Mouse (Mus musculus) brown adipose tissue, adult 24 weeks (tissue): Measurements from ENCODE around the gene Rnf5. TPM values are rescaled to one million over a fixed set of nuclear protein-coding genes. Genes with fewer than 3 reads are reported as not detected.

Experiments used
- H3K27ac ChIP-seq: fragments of 200-500 bp; replicated peaks from 2 replicates; pipeline ENCODE4 v1.5.1; 2012; ENCODE audit warnings: low read depth, mild to moderate bottlenecking, low read length
- H3K4me1 ChIP-seq: fragments of 200-500 bp; 2 replicates; pipeline ENCODE4 v1.6.1; 2012; ENCODE audit warnings: low read length, mixed read lengths; ENCODE audit not compliant: control insufficient read depth, insufficient read depth, insufficient read length
- H3K4me3 ChIP-seq: fragments of 200-500 bp; 2 replicates; pipeline ENCODE4 v1.5.1; 2012; ENCODE audit warnings: low read depth, mild to moderate bottlenecking, low read length, moderate library complexity; ENCODE audit not compliant: insufficient read depth
- polyA plus RNA-seq: library from polyadenylated mRNA; stranded (reverse); fragments of >200 nt; gene quantifications from 2 replicates; pipeline ENCODE4 v1.2.4, GENCODE M21; 2012; ENCODE audit not compliant: missing spikeins, insufficient read depth, insufficient read length

Rnf5 gene
- polyA plus RNA-seq, 1 experiment: 104 TPM

DNA sequence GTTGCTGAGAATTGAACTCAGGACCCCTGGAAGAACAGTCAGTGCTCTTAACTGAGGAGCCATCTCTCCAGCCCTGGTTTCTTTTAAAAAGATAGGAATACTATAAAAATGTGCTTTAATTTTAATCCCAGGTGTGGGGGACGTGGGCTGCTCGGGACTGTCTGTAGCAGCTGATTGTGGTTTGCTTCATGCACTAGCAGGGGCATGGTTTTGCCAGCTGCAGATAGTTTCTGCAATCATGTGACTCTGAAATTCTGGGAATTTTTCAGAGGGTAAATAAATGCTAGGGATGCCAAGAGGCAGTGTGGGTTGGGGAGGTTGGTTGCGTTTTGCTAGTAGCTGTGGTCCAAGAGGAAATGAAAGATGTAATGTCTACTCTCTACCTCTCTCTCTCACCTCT is 38.5 kb upstream of the Rnf5 start:
- no peak overlapping the region for H3K4me3 ChIP-seq
- no peak overlapping the region for H3K27ac ChIP-seq
- H3K4me1 ChIP-seq: peaks cover 29% of the 10 kb centered on the region

DNA sequence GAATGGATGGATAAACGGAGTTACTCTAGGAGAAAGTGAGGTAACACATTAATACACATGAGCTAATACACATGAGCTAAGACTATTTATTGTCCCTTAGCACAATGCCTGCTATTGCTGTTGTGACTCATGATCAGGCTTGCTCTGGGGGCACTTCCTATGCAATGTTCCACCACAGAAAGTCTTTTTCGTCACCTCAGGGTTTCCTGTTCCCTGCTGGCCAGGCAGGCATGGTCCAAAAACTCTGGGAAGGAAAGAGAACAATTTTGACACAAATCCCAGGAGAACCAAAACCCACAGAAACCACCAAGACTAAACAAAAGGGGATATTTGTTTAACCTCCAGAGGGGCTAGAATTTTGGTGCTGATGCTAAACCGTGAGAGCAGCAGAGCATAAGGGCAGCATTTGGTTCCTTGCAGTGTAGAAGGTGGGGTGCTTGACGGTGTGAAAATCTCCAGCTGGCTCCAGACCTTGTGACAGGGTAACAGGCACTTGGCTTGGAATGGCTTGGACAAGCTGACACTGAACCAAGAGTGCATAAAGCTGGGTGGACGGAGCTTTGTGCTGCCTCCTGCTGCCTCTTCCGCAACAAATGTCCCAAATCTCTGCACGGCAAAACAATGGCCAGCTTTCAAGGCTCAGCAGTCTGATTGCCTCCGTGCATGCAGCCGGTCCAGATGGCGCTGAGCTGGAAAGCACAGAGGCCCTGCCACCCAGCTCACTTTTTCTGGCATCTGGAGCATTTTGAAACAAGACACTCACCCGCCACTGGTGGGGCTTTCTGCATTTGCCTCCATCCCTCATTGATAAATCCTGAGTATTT is 37.5 kb upstream of the Rnf5 start:
- H3K4me3 ChIP-seq: no peak overlapping the region
- peaks cover 23% of the 10 kb centered on the region for H3K4me1 ChIP-seq
- H3K27ac ChIP-seq: peak overlapping the region; percentile 93

DNA sequence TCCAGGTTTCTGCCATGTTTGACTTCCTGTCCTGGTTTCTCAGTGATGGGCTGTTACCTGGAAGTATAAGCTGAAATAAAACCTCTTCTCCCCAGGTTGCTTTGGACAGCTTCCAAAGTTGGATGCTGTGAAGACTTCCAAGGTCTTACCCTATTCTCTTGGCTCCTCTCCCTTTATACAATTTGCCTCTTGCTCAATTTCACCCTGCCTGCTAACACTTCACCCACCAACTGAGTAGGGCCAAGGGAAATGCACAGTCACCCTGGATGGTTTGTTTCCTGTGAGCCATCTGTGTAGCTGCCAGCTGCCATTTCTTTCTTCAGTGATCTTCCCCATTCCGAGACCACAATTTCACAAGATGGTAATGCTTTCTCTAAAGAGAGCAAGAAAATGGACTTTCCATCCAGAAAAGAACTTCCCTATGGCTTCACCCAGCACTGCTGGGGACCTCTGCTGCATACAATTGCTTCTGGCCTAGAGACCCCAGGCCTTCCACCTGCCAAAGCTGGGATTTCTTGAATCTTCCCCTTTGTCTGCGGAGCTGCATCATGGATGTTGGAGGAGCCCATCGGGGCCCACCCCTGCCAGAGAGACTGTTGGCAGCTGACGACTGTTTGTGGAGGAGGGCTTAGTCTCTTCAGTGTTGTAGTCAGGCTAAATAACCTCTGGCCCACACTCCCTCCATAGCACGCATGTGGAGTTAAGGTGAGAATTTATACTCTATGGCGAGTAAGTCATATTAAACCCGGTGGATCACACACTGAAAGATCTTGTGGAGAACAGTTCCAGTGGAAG is 36.2 kb upstream of the Rnf5 start:
- H3K4me3 ChIP-seq: peak overlapping the region; percentile 39
- H3K27ac ChIP-seq: peak overlapping the region; percentile 93
- peaks cover 14% of the 10 kb centered on the region for H3K4me1 ChIP-seq

- H3K4me3 ChIP-seq: no peak overlapping the region
- 0 out of 2 replicates have a peak overlapping the region, but pooled peaks have one; percentile 40 for H3K27ac ChIP-seq
- H3K4me1 ChIP-seq: peaks cover 12% of the 10 kb centered on the region
Observed at GRCm38 (mm10) chr17:34637459-34637858, 34.0 kb upstream of the Rnf5 start.

DNA sequence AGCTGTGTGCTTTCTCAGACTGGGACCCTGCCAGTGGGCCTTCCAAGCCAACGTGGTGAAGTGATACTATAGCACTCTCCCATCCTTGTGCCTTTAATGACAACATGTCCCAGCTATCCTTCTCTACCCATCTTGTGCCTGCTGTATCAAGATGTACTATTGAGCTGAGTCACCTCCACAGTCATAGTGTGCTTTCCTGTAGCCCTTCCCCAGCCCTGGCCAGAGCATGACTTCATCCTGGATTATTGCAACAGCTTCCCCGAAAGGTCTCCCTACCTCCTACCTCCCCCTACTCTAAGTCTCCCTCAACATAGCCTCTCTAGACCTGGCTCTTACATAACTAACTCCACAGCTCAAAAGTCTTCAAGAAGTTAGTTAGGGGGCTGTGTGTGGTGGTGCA is 32.2 kb upstream of the Rnf5 start:
- no peak overlapping the region for H3K4me3 ChIP-seq
- no peak overlapping the region for H3K27ac ChIP-seq
- peaks cover 13% of the 10 kb centered on the region for H3K4me1 ChIP-seq

- Histone ChIP-seq H3K4me3 (peak overlapping the region; percentile 55), H3K4me1 (peaks cover 5% of the 10 kb centered on the region), H3K27ac (peak overlapping the region; percentile 49)
Observed at GRCm38 (mm10) chr17:34632261-34632691, 28.8 kb upstream of the Rnf5 start.

GRCm38 (mm10) chr17:34631647-34632046 is 28.2 kb upstream of the Rnf5 start:
- Histone ChIP-seq H3K4me1 (peaks cover 5% of the 10 kb centered on the region), H3K4me3 (peak overlapping the region; percentile 37), H3K27ac (peak overlapping the region; percentile 27; the same call in 1 of the 2 replicates)

- Histone ChIP-seq H3K4me1 (peaks cover 5% of the 10 kb centered on the region), H3K4me3 (peak overlapping the region; percentile 37)
Observed at GRCm38 (mm10) chr17:34630761-34631301, 27.3 kb upstream of the Rnf5 start.

DNA sequence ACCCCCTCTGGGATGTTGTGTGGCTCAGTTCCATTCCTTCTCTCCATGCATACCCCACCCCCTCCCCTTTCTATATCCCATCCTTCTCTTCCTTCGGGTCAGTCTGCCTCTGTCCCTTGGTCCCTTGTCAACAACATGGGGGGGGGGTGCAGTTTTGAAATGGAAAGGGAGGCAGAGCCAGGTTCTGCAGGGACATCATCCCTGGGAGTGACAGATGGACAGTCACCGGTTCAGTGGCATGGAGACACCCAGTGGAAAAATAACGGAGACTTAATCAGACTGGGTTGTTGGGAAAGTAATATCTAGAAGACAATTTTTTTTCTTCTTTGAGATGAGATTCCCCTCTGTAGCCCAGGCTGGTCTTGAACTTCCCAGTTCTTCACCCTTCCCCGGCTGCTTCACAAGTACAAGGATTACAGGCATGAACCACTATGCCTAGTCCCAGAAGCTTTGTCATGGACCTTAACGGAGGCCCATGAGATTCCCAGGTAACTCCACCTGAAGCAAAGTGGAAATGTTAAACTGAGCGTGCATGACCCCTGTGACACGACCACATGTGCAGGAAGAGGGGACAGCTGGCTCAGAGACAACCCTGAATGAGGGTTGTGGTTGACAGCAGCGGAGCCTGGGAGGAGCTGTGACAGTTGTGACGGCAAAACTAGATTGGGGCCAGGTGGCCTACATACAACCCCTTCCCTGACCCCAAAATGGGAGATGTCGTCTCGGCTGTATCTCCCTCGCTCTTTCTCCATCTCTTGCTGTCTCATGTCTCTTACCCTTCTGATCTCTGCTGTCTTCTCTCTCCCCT is 26.5 kb upstream of the Rnf5 start:
- Histone ChIP-seq H3K27ac (no peak overlapping the region), H3K4me3 (peak overlapping the region; percentile 34), H3K4me1 (peaks cover 5% of the 10 kb centered on the region)

More at GRCm38 (mm10) chr17:34630761-34631301, 27.3 kb upstream of the Rnf5 start:
- H3K27ac ChIP-seq: no peak overlapping the region

DNA sequence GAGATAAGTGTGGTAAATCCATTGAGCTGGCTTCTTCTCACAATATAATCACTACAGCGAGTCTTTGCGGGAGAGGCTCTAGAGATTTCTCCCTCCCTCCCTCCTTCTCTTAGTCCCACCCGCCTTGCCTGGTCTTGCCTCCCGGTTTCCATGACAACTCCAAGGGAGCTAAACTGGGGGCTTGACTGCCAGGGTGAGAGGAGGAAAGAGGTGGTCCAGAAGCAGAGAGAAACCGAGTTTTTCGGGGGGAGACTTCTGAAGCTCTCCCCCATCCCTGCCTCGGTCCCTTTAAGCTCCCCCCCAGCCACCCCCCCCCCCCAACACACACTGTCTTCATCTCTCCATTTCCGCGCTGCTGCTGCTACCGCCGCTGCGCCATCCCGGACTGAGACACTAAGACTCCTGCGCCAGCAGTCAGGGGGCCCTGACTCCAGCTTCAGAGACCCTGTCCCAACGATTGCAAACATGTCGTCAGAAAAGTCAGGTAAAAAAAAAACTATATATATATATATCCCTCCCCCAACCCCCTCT is 25.8 kb upstream of the Rnf5 start, which contains the start of gene Prrt1:
Gene Prrt1 (plus strand): TSS at position 313 of the 531 bp plus-strand sequence.
- Histone ChIP-seq H3K4me3 (peak within 1 kb of the TSS; percentile 59), H3K4me1 (peaks cover 5% of the 10 kb centered on the region), H3K27ac (peak within 1 kb of the TSS; percentile 95)

DNA sequence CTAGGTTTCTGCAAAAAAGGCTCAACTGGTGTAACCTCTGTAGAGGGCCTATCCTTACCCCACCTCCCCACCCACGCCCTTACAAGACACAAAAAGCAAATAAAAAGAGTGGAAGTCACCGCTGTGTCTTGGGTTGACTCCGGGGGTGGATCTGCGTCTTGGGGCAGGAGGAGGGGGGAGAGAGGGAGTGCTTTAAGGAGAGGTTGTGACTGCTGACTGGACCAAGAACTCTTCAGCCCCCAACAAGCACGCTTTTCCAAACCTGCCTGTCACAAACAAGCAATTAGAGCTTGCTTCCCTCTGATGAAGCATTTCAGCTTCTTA is 25.1 kb upstream of the Rnf5 start:
- Histone ChIP-seq H3K4me3 (peak overlapping the region; percentile 59), H3K27ac (peak overlapping the region; percentile 95; the same call in 1 of the 2 replicates), H3K4me1 (peaks cover 5% of the 10 kb centered on the region)

DNA sequence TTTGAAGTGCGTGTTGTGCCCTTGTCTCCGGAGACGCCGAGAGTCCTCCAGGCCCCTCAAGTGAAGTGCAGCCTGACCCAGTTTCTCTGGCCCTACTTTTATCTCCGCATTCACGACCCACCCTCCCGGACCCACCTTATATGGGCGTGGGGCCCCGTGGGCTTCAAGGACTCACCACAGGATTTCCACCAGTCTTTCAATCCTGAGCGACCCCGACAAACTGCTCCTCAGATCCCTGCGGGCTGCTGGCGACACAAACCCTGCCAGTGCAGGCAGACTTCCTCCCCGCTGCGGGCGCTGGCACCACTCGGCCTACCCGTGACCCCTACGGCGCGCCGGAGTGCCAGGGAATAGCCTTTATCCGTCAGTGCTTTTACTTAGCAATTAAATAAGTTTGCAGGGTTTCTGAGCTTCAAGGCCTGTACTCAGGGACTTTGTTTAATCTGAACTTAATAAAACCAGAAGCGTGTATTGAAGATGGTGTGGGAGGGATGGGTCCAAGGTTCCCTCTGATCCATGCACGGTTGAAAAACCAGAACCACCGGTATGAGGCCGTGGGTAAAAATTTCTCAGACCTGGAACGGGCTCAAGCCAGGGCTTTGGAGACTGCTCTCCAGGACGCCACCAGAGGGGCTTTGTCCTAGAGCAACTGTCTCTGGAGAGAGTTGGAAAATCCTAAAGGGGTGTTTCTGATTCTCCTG is 24.6 kb upstream of the Rnf5 start, which contains the start of gene Ppt2:
Gene Ppt2 (minus strand): TSS at position 568 of the 701 bp plus-strand sequence.
- Histone ChIP-seq H3K4me3 (peak within 1 kb of the TSS; percentile 59), H3K4me1 (peaks cover 5% of the 10 kb centered on the region), H3K27ac (peak within 1 kb of the TSS; percentile 95)

DNA sequence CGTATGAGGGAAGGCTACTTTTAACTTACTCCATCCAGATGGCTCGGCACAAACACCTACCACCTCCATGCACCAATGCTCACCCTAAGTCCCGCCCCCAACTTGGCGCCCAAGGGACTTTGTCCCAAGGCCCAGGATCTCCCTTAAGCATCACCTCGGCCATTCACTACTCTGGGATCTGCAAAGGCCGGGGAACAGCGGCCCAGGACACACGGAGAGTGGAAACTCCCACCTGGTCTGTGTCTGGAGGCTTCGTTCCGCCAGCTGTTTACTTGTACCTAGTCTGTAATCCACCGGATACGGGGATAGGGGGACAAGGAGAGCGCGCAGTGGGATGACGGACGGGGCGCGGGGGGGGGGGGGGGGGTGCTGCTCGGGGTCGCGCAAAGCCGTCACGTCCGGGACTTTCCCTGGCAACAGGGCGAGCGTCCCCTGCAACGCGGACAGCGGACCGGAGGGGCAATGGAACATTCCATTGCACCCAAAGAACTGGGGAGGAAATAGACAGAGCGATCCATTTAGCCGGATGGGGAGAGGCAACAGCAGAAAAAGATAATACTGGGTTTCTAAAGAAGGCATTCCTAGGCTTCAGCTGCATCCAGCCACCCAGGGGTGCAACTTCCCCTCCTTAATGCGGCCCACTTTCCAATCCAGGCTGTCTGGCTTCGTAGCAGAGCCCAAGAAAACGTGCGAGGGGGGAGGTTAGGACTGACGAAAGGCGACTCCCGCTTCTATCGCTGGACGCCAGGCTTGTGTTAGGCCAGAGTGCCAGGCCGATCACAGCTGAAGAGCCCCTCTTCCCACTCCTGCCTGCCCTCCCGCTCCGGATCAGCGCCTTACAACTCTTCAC is 23.8 kb upstream of the Rnf5 start:
- Histone ChIP-seq H3K4me3 (peak overlapping the region; percentile 59), H3K4me1 (peaks cover 5% of the 10 kb centered on the region), H3K27ac (peak overlapping the region; percentile 95)
